Mouse (Mus musculus) fibroblast of lung, adult 2 months (primary cell): ENCODE data around the gene Carm1.
"Not testable (repeated sequence)": the region's sequence is repeated elsewhere in the genome, so short reads cannot be mapped to it uniquely, and the experiment has no call there.

Experiments used
- DNase-seq: peaks from one replicate; pipeline ENCODE4 v3.0.0-alpha.2; 2011; ENCODE audit warnings: low read depth

Carm1 gene

GRCm38 (mm10) chr9:21539981-21540753 is 6.5 kb upstream of the Carm1 start:
- DNase-seq, result no peak

GRCm38 (mm10) chr9:21542001-21542400 is 4.7 kb upstream of the Carm1 start:
- DNase-seq, result not testable (repeated sequence)

GRCm38 (mm10) chr9:21545351-21545915 is 1.3 kb upstream of the Carm1 start:
- DNase-seq, result no peak

GRCm38 (mm10) chr9:21545916-21546788 is 542 bp upstream of the Carm1 start:
- DNase-seq, result peak; percentile 97

- DNase-seq, result no peak
These were observed 614 bp downstream of the Carm1 start for GRCm38 (mm10) chr9:21547075-21547941.

- no peak for DNase-seq
These were observed 4.4 kb downstream of the Carm1 start for GRCm38 (mm10) chr9:21551049-21551448.

GRCm38 (mm10) chr9:21553607-21554273 is 7.0 kb downstream of the Carm1 start:
- no peak for DNase-seq

GRCm38 (mm10) chr9:21555198-21555742 is 8.6 kb downstream of the Carm1 start:
- no peak for DNase-seq

GRCm38 (mm10) chr9:21556996-21557395 is 10.3 kb downstream of the Carm1 start:
- DNase-seq, result no peak

GRCm38 (mm10) chr9:21557556-21557955 is 10.9 kb downstream of the Carm1 start:
- no peak for DNase-seq

- DNase-seq, result no peak
These were observed 11.7 kb downstream of the Carm1 start for GRCm38 (mm10) chr9:21558366-21558765.

- no peak for DNase-seq
These were observed 12.5 kb downstream of the Carm1 start for GRCm38 (mm10) chr9:21559151-21559550.

GRCm38 (mm10) chr9:21564420-21564819 is 17.7 kb downstream of the Carm1 start:
- no peak for DNase-seq

GRCm38 (mm10) chr9:21565004-21565586 is 18.4 kb downstream of the Carm1 start:
- no peak for DNase-seq

- no peak for DNase-seq
These were observed 19.8 kb downstream of the Carm1 start for GRCm38 (mm10) chr9:21566538-21566937.

- no peak for DNase-seq
These were observed 20.4 kb downstream of the Carm1 start for GRCm38 (mm10) chr9:21567051-21567450.

GRCm38 (mm10) chr9:21568657-21569255 is 22.1 kb downstream of the Carm1 start:
- DNase-seq, result no peak

GRCm38 (mm10) chr9:21574012-21574801 is 27.5 kb downstream of the Carm1 start:
- no peak for DNase-seq

- no peak for DNase-seq
These were observed 28.6 kb downstream of the Carm1 start for GRCm38 (mm10) chr9:21575253-21575652.
